Mouse (Mus musculus) midbrain, embryonic 10.5 days (tissue): ENCODE data around the gene Theg. TPM values are rescaled to one million over a fixed set of nuclear protein-coding genes. Genes with fewer than 3 reads are reported as not detected.

Experiments
- DNase-seq: peaks from one replicate; pipeline ENCODE4 v3.0.0-alpha.2; 2017; ENCODE audit warnings: low spot score
- H3K27ac ChIP-seq: fragments of 300-500 bp; sonication (generic); replicated peaks from 2 replicates; pipeline ENCODE4 v1.5.1; 2016; ENCODE audit warnings: mild to moderate bottlenecking
- H3K27me3 ChIP-seq: fragments of 300-500 bp; sonication (generic); 2 replicates; pipeline ENCODE4 v1.6.1; 2016; ENCODE audit warnings: low read depth, mild to moderate bottlenecking; ENCODE audit not compliant: poor library complexity, severe bottlenecking
- H3K36me3 ChIP-seq: fragments of 300-500 bp; sonication (generic); 2 replicates; pipeline ENCODE4 v1.6.1; 2016; ENCODE audit warnings: mild to moderate bottlenecking, moderate library complexity
- H3K4me1 ChIP-seq: fragments of 300-500 bp; sonication (generic); 2 replicates; pipeline ENCODE4 v1.6.1; 2016
- H3K4me3 ChIP-seq: fragments of 300-500 bp; sonication (generic); 2 replicates; pipeline ENCODE4 v1.5.1; 2016; ENCODE audit warnings: mild to moderate bottlenecking, moderate library complexity
- H3K9me3 ChIP-seq: fragments of 300-500 bp; sonication (generic); replicated peaks from 2 replicates; pipeline ENCODE4 v1.6.1; 2016; ENCODE audit warnings: mild to moderate bottlenecking
- WGBS: fragments of 180-500 bp; shearing (Covaris S2); methylation state at CpG from one replicate; pipeline ENCODE4 v1.1.7; 2016; 5-methylcytosine and 5-hydroxymethylcytosine counted together
- polyA plus RNA-seq: library from polyadenylated mRNA; unstranded; fragments of >200 nt; fragmentation: Nextera tagmentation; extraction: Ambion mirVana; gene quantifications from 2 replicates; pipeline ENCODE4 v1.2.1, GENCODE M21; 2016

Theg gene
- polyA plus RNA-seq, 1 experiment from 2014 or later: not detected

GRCm38 (mm10) chr10:79586243-79586642, 888 bp downstream of the Theg start:
- no peaks in the 10 kb centered on the region for H3K27me3 ChIP-seq
- no peak overlapping the region for H3K27ac ChIP-seq
- no peak overlapping the region for H3K4me3 ChIP-seq
- no peak for DNase-seq
- H3K36me3 ChIP-seq: no peaks in the 10 kb centered on the region
- 86% methylated on average over 8 of the region's 8 CpGs for WGBS
- no peaks in the 10 kb centered on the region for H3K4me1 ChIP-seq
- no peaks in the 10 kb centered on the region for H3K9me3 ChIP-seq

DNA sequence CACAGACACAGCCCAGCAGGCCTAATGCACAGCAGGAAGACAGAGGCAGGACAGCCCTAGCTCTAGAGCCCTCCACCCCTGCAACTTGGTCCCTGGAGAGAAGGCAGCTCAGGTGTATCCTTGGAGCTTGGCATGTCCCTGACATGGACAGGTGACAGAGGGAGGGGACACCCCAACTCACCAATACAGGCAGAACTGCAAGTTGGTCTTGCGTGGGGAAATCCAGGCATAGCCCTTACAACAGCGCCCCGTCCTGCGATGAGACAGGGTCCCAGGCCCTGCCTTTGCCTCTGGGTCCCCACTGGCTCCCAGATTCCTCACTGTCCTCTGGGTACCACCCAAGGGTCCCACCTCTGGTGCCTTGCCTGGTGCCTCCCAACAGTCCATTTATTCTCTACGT, 1.4 kb downstream of the Theg start:
- Histone ChIP-seq H3K9me3 (no peaks in the 10 kb centered on the region), H3K4me3 (no peak overlapping the region), H3K27me3 (no peaks in the 10 kb centered on the region), H3K36me3 (no peaks in the 10 kb centered on the region), H3K4me1 (no peaks in the 10 kb centered on the region), H3K27ac (no peak overlapping the region)
- DNase-seq: no peak
- 90% methylated on average over 5 of the region's 5 CpGs for WGBS

DNA sequence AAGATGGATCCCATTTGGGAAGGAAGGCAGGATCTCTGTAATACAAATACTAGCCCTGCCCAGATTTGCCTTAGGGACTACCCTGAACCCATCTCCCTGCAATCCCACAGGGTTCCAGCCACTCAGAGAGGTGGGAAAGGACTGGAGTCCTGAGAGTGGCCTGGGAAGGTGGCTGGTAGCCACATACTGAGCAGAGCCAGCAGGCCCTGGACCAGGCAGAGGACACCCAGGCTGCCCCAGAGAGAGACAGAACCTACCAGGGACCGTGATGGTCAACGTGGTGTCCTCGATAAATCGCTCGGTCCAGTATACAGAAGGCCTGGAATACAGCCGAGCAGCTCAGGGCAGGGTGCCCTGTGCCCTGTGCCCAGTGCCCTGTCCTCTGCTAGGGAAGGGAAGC, 2.0 kb downstream of the Theg start:
- 90% methylated on average over 6 of the region's 6 CpGs for WGBS
- no peaks in the 10 kb centered on the region for H3K9me3 ChIP-seq
- H3K4me3 ChIP-seq: no peak overlapping the region
- H3K27me3 ChIP-seq: no peaks in the 10 kb centered on the region
- H3K36me3 ChIP-seq: no peaks in the 10 kb centered on the region
- H3K4me1 ChIP-seq: no peaks in the 10 kb centered on the region
- H3K27ac ChIP-seq: no peak overlapping the region
- no peak for DNase-seq

DNA sequence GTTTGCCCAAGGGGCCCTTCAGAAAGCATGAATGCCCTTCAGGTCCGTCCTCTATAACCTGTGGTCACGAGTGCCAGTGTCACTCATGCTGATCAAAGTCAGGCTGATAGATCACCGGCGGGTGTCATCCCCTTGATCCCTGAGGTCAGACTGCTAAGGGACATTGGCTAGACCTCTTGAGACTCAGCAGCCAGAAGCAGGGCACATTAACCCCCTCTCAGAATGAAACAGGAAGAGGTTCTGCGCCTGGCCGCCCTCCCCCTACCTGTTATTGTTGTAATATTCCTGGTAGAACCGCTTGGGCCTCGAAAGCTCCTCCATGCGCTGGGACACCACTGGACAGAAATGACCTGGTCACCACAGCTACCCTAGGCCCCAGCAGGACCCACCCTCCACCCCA, 2.7 kb downstream of the Theg start:
- no peak overlapping the region for H3K27ac ChIP-seq
- no peaks in the 10 kb centered on the region for H3K36me3 ChIP-seq
- no peaks in the 10 kb centered on the region for H3K9me3 ChIP-seq
- no peaks in the 10 kb centered on the region for H3K4me1 ChIP-seq
- DNase-seq: no peak
- no peaks in the 10 kb centered on the region for H3K27me3 ChIP-seq
- WGBS: 85% methylated on average over 9 of the region's 9 CpGs
- no peak overlapping the region for H3K4me3 ChIP-seq

- DNase-seq: no peak
- no peaks in the 10 kb centered on the region for H3K36me3 ChIP-seq
- WGBS: 80% methylated on average over 7 of the region's 7 CpGs
Measured at GRCm38 (mm10) chr10:79584021-79584420, 3.1 kb downstream of the Theg start.

DNA sequence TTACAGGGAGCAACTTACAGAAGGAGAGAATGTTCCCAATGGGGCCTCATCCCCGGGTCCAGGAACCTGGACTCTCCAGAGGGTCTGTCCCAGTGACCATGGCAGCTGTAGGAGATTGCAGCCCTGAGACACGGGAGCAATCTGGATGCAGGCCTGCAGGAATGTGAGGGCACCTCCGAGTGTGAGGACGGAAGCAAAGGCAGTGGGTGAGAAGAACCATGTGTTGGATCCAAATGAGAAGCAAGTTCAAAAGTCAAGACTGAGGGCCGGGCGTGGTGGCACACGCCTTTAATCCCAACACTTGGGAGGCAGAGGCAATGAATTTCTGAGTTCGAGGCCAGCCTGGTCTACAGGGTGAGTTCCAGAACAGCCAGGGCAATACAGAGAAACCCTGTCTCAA, 5.6 kb downstream of the Theg start:
- H3K4me3 ChIP-seq: no peak overlapping the region
- DNase-seq: no peak
- WGBS: 91% methylated on average over 8 of the region's 8 CpGs

More at GRCm38 (mm10) chr10:79584021-79584420, 3.1 kb downstream of the Theg start:
- Histone ChIP-seq H3K9me3 (no peaks in the 10 kb centered on the region), H3K4me1 (no peaks in the 10 kb centered on the region), H3K4me3 (no peak overlapping the region), H3K27ac (no peak overlapping the region), H3K27me3 (no peaks in the 10 kb centered on the region)

GRCm38 (mm10) chr10:79580811-79581210, 6.3 kb downstream of the Theg start:
- Histone ChIP-seq H3K27me3 (no peaks in the 10 kb centered on the region), H3K27ac (no peak overlapping the region), H3K4me1 (no peaks in the 10 kb centered on the region), H3K4me3 (no peak overlapping the region), H3K36me3 (no peaks in the 10 kb centered on the region), H3K9me3 (no peaks in the 10 kb centered on the region)
- DNase-seq: peak; percentile 59
- 34% methylated on average over 6 of the region's 6 CpGs for WGBS

More for the DNA sequence above, 5.6 kb downstream of the Theg start:
- no peaks in the 10 kb centered on the region for H3K36me3 ChIP-seq
- H3K27me3 ChIP-seq: no peaks in the 10 kb centered on the region
- H3K9me3 ChIP-seq: no peaks in the 10 kb centered on the region
- H3K27ac ChIP-seq: no peak overlapping the region
- no peaks in the 10 kb centered on the region for H3K4me1 ChIP-seq

DNA sequence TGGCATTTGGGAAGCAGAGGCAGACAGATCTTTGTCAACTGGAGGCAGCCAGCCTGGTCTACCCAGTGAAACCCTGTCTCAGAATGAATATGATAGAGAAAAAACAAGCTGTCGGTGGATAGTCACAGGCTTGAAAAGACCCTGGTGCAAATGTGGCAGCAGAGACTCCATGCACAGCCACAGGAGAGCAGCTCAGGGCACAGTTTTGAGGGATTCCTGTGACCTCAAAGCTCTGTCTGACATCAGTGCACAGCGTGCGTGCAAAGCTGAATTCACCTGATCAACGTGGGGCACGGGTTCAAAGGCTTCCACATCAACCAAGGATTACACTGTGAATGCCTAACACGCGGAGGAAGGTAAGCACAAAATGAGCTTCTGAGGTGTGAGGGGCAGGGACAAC, 6.8 kb downstream of the Theg start:
- no peak for DNase-seq
- 74% methylated on average over 7 of the region's 7 CpGs for WGBS
- Histone ChIP-seq H3K4me3 (no peak overlapping the region), H3K27me3 (no peaks in the 10 kb centered on the region), H3K36me3 (no peaks in the 10 kb centered on the region), H3K9me3 (no peaks in the 10 kb centered on the region), H3K4me1 (no peaks in the 10 kb centered on the region), H3K27ac (no peak overlapping the region)

DNA sequence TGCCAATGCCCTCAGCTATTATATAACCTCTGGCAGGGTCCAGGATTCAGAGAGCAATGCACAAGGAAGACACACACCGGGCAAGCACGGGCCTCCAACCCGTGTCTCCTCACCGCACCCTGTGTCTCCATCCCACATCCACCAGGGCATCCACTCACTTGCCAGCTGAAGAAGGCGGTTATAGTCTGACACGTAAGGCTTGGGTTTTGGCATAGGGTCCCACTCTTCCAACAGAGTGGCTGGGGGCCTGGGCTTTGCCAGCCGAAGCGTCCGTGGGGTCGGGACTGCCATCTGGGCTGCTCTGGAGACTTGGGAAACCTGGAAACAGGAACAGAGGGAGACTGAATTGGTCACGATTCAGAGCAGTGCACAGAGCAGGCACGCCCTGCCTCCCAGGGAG, 7.3 kb downstream of the Theg start:
- Histone ChIP-seq H3K27me3 (no peaks in the 10 kb centered on the region), H3K4me3 (no peak overlapping the region), H3K36me3 (no peaks in the 10 kb centered on the region), H3K27ac (no peak overlapping the region), H3K9me3 (no peaks in the 10 kb centered on the region), H3K4me1 (no peaks in the 10 kb centered on the region)
- DNase-seq: no peak
- 84% methylated on average over 12 of the region's 12 CpGs for WGBS

GRCm38 (mm10) chr10:79578891-79579290, 8.2 kb downstream of the Theg start:
- 84% methylated on average over 7 of the region's 7 CpGs for WGBS
- no peak overlapping the region for H3K27ac ChIP-seq
- H3K36me3 ChIP-seq: no peaks in the 10 kb centered on the region
- H3K27me3 ChIP-seq: no peaks in the 10 kb centered on the region
- H3K4me3 ChIP-seq: no peak overlapping the region
- H3K4me1 ChIP-seq: no peaks in the 10 kb centered on the region
- DNase-seq: no peak
- H3K9me3 ChIP-seq: no peaks in the 10 kb centered on the region

DNA sequence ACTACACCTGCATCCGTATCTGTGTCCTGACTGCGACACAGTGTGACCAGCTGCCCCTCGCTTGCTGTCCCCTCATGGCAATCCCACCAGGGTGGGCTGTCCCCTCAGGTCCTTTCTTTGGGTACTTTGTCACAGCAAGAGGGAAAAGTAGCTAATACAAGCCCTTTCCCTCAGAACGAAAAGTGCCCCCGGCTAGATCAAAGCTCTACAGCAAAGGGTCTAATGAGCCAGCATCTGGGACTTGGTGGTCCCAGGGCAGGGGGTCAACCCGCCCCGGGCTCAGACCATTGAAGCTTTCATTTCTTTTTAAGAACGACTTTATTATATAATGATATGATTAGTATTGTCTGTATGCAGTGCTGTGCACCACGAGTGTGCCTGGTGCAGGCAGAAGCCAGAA, 8.9 kb downstream of the Theg start:
- DNase-seq: no peak
- no peaks in the 10 kb centered on the region for H3K27me3 ChIP-seq
- no peaks in the 10 kb centered on the region for H3K36me3 ChIP-seq
- WGBS: 78% methylated on average over 9 of the region's 9 CpGs
- no peaks in the 10 kb centered on the region for H3K4me1 ChIP-seq
- no peak overlapping the region for H3K4me3 ChIP-seq
- H3K27ac ChIP-seq: no peak overlapping the region
- no peaks in the 10 kb centered on the region for H3K9me3 ChIP-seq

DNA sequence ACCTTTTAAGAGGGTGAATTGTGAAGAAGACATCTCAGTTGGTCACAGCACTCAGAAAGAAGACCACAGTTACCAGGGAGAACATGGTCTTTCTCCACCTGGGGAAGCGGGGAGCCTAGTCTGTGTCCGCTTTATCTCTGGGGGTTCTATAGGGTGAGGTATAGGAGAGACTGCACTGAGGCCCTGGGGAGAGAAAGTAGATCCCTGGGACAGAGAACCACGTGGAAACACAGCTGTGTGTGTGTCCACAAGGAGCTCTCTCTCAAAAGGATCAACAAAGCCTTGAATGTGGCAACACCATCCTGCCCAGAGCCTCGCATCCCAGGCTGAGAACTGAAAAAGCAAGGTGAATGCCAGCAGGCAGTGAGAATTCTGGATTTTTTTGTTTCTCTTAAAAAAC, 9.8 kb downstream of the Theg start:
- Histone ChIP-seq H3K4me3 (no peak overlapping the region), H3K36me3 (no peaks in the 10 kb centered on the region)
- DNase-seq: no peak

DNA sequence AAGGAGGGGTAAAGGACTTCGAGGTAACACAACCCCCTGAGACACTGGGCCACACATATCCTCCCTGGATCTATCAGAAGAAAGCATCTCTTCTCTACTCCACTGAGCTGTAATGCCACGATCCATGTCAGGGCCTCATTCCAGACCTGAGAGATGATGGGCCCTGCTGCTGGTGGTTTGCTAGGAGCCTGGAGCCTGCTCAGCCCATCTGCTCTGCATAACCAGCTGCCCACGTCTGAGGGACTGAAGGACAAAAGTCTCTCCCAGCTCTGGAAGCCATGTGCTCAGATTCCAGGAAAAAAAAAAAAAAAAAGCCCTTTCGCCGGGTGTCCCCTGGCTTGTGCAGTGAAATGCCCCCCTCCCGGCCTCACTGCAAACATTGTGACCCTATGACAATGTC, 11.4 kb downstream of the Theg start:
- Histone ChIP-seq H3K9me3 (no peaks in the 10 kb centered on the region), H3K4me3 (no peak overlapping the region)
- DNase-seq: no peak

More for the DNA sequence above, 9.8 kb downstream of the Theg start:
- Histone ChIP-seq H3K27me3 (no peaks in the 10 kb centered on the region), H3K4me1 (no peaks in the 10 kb centered on the region), H3K27ac (no peak overlapping the region), H3K9me3 (no peaks in the 10 kb centered on the region)
- WGBS: 71% methylated on average over 4 of the region's 4 CpGs

DNA sequence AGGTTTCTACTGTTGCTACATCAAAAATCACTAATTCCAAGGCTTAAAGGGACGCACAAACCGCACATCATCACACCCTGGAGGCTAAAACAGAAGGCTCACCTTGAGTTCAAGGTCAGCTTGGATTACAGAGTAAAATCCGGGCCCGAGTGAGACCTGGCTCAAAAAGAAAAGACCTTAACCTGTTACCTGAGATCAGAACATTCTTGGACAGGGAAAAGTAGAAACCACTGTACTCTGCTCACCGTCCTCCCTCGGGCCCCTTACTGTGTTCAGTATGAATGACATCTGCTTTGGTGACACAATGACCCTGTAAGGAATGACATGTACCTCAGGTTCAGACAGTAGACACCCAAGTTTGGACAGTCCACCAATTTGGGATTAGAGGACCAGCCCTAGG, 12.3 kb downstream of the Theg start:
- no peaks in the 10 kb centered on the region for H3K36me3 ChIP-seq
- no peaks in the 10 kb centered on the region for H3K9me3 ChIP-seq
- no peaks in the 10 kb centered on the region for H3K4me1 ChIP-seq
- DNase-seq: no peak
- H3K27ac ChIP-seq: no peak overlapping the region
- H3K4me3 ChIP-seq: no peak overlapping the region
- 90% methylated on average over 6 of the region's 6 CpGs for WGBS
- no peaks in the 10 kb centered on the region for H3K27me3 ChIP-seq

More for the DNA sequence above, 11.4 kb downstream of the Theg start:
- no peaks in the 10 kb centered on the region for H3K4me1 ChIP-seq
- 80% methylated on average over 6 of the region's 6 CpGs for WGBS
- no peaks in the 10 kb centered on the region for H3K36me3 ChIP-seq
- no peaks in the 10 kb centered on the region for H3K27me3 ChIP-seq
- H3K27ac ChIP-seq: no peak overlapping the region
